Mouse (Mus musculus): ENCODE data around the gene Tbl3.
A peak's percentile ranks its signal among the peaks of the same experiment; 100 is the strongest.

The Tbl3 gene

DNA sequence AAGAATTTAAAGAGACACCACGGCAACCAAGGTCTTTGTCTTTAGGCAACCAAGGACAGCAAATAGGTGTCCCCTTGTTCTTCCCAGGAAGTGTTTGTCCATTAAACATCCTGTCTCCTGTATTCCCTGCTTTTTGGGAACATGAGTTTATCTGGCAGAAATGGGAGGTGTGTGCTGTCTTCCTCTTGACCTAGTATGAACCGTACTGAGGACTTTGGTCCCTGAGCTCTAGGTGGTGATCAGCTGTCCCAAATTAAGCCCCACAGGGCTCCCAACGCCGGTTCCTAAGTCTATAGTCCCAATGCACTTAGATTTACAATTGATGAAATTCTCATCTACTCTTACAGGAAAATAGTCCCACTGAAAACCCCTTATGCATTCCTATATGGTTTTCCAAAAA lies 56.7 kb downstream of the Tbl3 start:
- DNase-seq = no peak

DNA sequence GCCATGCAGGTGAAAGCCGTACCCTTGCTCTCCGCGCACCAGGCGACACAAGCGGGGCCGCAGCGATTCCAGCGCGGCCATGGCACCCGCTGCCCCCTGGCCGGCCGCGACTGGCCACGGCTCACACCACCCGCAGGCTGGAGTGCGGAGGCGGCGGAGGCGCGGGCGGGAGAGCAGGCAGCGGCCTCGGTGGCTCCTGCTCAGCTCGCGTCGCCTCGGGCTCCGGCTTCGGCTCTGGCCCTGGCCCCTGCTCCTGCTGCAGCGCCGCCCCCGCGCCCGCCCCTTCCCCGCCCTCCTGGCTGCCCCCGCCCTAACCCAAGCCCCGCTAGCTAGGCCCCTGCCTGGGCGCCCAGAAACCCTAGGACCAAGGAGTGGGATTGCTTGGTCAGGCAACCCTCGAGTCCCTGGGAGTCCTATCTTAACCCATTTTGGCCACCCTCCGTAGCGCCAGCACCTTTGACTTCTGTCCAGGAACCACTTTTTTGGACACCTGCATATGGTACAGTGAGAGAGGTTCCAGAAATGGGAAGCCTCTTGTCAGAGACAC lies 57.3 kb downstream of the Tbl3 start, which contains the start of gene Slc9a3r2:
Slc9a3r2 (minus strand) TSS at position 258 of the 547 bp plus-strand sequence.
- peak; percentile 51 for DNase-seq

DNA sequence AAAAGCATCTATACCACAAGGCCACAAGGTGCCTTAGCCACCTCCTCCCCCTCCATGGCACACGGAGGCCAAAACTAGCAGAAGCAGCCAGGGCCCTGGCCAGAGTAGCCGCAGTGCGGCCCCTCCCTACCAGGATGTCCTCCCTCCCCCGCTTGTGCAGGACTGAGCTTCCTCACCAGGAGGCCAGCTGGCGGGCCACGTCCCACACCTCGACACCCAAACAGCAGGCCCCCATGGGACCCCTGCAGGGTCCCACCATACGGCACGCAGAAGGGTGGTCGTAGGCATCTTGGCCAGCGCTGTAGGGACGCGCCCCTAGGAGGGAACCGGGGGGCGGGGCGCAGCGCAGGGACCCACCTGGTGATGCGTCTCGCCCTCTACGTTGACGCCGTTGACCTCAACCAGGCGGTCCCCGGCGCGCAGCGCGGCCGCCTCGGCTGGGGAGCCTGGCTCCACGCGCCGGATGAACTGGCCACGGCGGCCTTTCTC lies 57.8 kb downstream of the Tbl3 start:
- DNase-seq = peak; percentile 24

DNA sequence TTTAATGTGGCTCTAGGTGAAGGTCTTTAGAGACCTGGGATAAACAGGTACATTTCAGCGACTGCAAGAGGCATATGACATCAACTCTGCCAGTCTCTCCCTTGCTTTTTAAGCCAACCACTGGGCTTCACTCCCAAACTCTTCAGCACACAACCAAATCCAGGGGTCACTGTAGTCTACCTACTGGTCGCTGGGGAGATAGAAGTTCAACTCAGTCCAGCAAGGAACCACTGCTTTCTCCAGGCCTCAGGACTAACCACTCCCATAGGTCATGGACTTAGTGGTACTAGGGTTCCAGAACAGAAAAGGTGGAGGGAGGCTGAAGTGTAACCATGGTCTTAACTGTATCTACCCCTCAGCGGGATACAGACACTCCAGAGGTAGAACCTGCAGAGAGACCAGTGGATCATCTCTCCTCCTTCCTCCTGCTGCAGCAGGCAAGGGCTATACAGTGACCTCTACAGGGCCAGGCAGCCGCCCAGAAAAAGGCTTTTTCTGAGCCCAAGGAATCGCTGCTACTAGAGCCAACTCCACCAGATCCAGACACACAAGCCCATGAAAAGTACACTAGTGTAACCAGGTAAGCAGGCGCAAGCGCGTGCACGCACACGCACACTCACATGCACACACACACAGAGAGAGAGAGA lies 58.6 kb downstream of the Tbl3 start:
- no peak for DNase-seq
